7 mouse cellular contexts compared by ENCODE assay signal in the genomic region with DNA sequence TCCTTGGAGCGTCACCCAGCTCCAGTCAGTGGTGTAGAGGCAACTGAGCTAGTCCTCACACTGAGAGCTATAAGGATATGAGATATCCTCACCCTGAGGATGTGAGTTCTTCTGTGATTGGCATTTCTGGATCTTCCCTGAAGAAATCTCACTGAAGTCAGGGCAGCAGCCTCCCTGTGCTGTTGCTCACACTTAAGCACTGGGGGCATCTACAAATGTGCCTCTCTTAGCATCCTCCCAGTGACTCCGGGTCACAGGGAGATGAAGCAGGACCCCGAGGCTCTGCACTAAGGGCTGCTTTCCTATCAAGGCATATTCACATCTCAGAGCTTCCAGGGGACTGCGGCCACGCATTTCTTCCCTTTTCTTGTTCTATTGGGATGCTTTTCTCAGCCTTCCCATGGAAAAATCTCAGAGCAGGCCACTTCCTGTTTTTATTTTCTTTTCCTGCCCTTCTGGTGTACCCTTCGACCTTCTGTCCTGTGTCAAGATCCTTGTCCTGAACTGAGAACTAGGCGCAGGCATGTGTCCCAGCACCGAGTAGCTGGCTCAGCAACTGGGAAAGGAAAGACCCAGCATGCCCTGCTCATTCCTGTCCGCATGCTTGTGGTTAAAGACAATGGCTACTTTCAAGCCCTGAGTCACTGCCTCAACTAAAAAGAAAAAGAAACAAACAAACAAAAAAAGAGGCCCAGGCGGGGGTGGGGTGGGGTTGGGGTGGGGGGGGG.
DNase-seq lines count a peak whose midpoint lies in the region; ATAC-seq and TF ChIP-seq lines count a peak whose summit lies in the region.

No protein-coding gene starts in this region.

- no peaks in the 10 kb centered on the region for H3K36me3 ChIP-seq in heart, embryonic 10.5 days
- H3K36me3 ChIP-seq in kidney, postnatal 0 days (ENCODE audit: insufficient read depth, low read length): no peaks in the 10 kb centered on the region
- no peaks in the 10 kb centered on the region for H3K36me3 ChIP-seq in midbrain, embryonic 16.5 days (ENCODE audit: control insufficient read depth, insufficient read depth, low read length)

- H3K27me3 ChIP-seq in heart, embryonic 10.5 days (ENCODE audit: insufficient read depth, poor library complexity, severe bottlenecking): no peaks in the 10 kb centered on the region
- H3K27me3 ChIP-seq in kidney, postnatal 0 days (ENCODE audit: insufficient read depth, low read length): no peaks in the 10 kb centered on the region
- H3K27me3 ChIP-seq in midbrain, embryonic 16.5 days (ENCODE audit: control insufficient read depth, insufficient read depth, low read depth, low read length): no peaks in the 10 kb centered on the region

- no peak for ATAC-seq in kidney, postnatal 0 days (replicated peaks; ENCODE audit: low FRiP score, low read depth)
- ATAC-seq in midbrain, embryonic 16.5 days: no peak
- no peak for ATAC-seq in inflammation-experienced regulatory T-cells, adult 6 months

- peak overlapping the region; percentile 78 for H3K27ac ChIP-seq in heart, embryonic 10.5 days
- H3K27ac ChIP-seq in kidney, postnatal 0 days: peak overlapping the region; percentile 89
- H3K27ac ChIP-seq in midbrain, embryonic 16.5 days (ENCODE audit: low read length): 0 out of 2 replicates have a peak overlapping the region, but pooled peaks have one; percentile 31

- H3K9me3 ChIP-seq in heart, embryonic 10.5 days: no peaks in the 10 kb centered on the region
- no peaks in the 10 kb centered on the region for H3K9me3 ChIP-seq in kidney, postnatal 0 days (replicated peaks; ENCODE audit: low read length)
- H3K9me3 ChIP-seq in midbrain, embryonic 16.5 days (replicated peaks; ENCODE audit: control insufficient read depth, low read length, poor library complexity, severe bottlenecking): no peaks in the 10 kb centered on the region

- 50% methylated on average over 10 of the region's 10 CpGs for WGBS in heart, embryonic 10.5 days
- WGBS in kidney, postnatal 0 days: 47% methylated on average over 10 of the region's 10 CpGs
- WGBS in midbrain, embryonic 16.5 days: 57% methylated on average over 10 of the region's 10 CpGs

- H3K9ac ChIP-seq in kidney, postnatal 0 days (ENCODE audit: low read depth, low read length): no peak overlapping the region
- H3K9ac ChIP-seq in midbrain, embryonic 16.5 days (ENCODE audit: low read depth, low read length): no peak overlapping the region

- no peak overlapping the region for H3K4me3 ChIP-seq in heart, embryonic 10.5 days
- no peak overlapping the region for H3K4me3 ChIP-seq in kidney, postnatal 0 days (replicated peaks; ENCODE audit: low read depth, low read length)
- no peak overlapping the region for H3K4me3 ChIP-seq in midbrain, embryonic 16.5 days (ENCODE audit: low read depth, low read length)

- peaks cover 60% of the 10 kb centered on the region for H3K4me1 ChIP-seq in heart, embryonic 10.5 days
- peaks cover 28% of the 10 kb centered on the region for H3K4me1 ChIP-seq in kidney, postnatal 0 days (replicated peaks; ENCODE audit: insufficient read depth, low read length)
- H3K4me1 ChIP-seq in midbrain, embryonic 16.5 days (ENCODE audit: control insufficient read depth, insufficient read depth, low read length): no peaks in the 10 kb centered on the region

- no peak for TF ChIP-seq CTCF in kidney, postnatal 0 days (IDR thresholded peaks at IDR 0.05; ENCODE audit: low read depth)

- H3K4me2 ChIP-seq in kidney, postnatal 0 days (ENCODE audit: low read length): no peak overlapping the region
- no peak overlapping the region for H3K4me2 ChIP-seq in midbrain, embryonic 16.5 days (ENCODE audit: low read length)

- DNase-seq in A20 (ENCODE audit: low read depth, low spot score): peak; percentile 24
- DNase-seq in Muller cell, postnatal 12 days (ENCODE audit: inconsistent ontology term): peak; percentile 86
- no peak for DNase-seq in heart, embryonic 10.5 days (ENCODE audit: low spot score)
- peak; percentile 87 for DNase-seq in kidney, postnatal 0 days (ENCODE audit: low spot score)
- no peak for DNase-seq in B cell, adult 2 months

Comparison
In these comparisons a context has a peak if more than half of its experiments do, and no peak if none do; other contexts are left out.
1. DNase-seq: peak in A20 (single experiment), Muller cell, postnatal 12 days (single experiment) and kidney, postnatal 0 days (single experiment); none in heart, embryonic 10.5 days (single experiment) and B cell, adult 2 months (0 of 2).
2. H3K27ac ChIP-seq: peak in every context shown above with its lines; median percentile 89 in kidney, postnatal 0 days; 78 in heart, embryonic 10.5 days; 31 in midbrain, embryonic 16.5 days.